ENCODE assay signal across 17 mouse cellular contexts in genomic region chr12:37110977-37111376, GRCm38 (mm10). TPM values are rescaled to one million over a fixed set of nuclear protein-coding genes. Genes with fewer than 3 reads are reported as not detected.
DNase-seq lines count a peak whose midpoint lies in the region; ATAC-seq lines count a peak whose summit lies in the region.
"Had no signal": no experiment of that assay in that cellular context is flagged by ENCODE, and none has a peak within 500 bp of the region (broad histone marks: within the 10 kb centered on the region; RNA-seq: fewer than 3 reads in every experiment).

No protein-coding gene starts in this region.

- H3K36me3 ChIP-seq in heart, embryonic 16.5 days (ENCODE audit: control insufficient read depth, insufficient read depth): no peaks in the 10 kb centered on the region
- no peaks in the 10 kb centered on the region for H3K36me3 ChIP-seq in heart, embryonic 10.5 days
- H3K36me3 ChIP-seq in lung, embryonic 15.5 days: no peaks in the 10 kb centered on the region
- H3K36me3 ChIP-seq in embryonic facial prominence, embryonic 15.5 days: no peaks in the 10 kb centered on the region
- no peaks in the 10 kb centered on the region for H3K36me3 ChIP-seq in stomach, embryonic 15.5 days

- no peak overlapping the region for H3K27ac ChIP-seq in heart, embryonic 16.5 days (ENCODE audit: low read length)
- no peak overlapping the region for H3K27ac ChIP-seq in heart, embryonic 10.5 days
- peak overlapping the region; percentile 47 for H3K27ac ChIP-seq in lung, embryonic 15.5 days
- no peak overlapping the region for H3K27ac ChIP-seq in embryonic facial prominence, embryonic 15.5 days (replicated peaks)
- H3K27ac ChIP-seq in stomach, embryonic 15.5 days: no peak overlapping the region
- H3K27ac ChIP-seq: hindbrain, embryonic 14.5 days had no signal

- H3K9ac ChIP-seq in heart, embryonic 16.5 days (ENCODE audit: low read length): no peak overlapping the region
- H3K9ac ChIP-seq in lung, embryonic 15.5 days: peak overlapping the region; percentile 28
- no peak overlapping the region for H3K9ac ChIP-seq in embryonic facial prominence, embryonic 15.5 days
- no peak overlapping the region for H3K9ac ChIP-seq in stomach, embryonic 15.5 days
- H3K9ac ChIP-seq: hindbrain, embryonic 14.5 days had no signal

- peaks cover 27% of the 10 kb centered on the region for H3K27me3 ChIP-seq in heart, embryonic 16.5 days (ENCODE audit: control insufficient read depth, insufficient read depth, low read length)
- H3K27me3 ChIP-seq in heart, embryonic 10.5 days (ENCODE audit: insufficient read depth, poor library complexity, severe bottlenecking): peaks cover 42% of the 10 kb centered on the region
- peaks cover 8% of the 10 kb centered on the region; the same call in 1 of the 2 replicates for H3K27me3 ChIP-seq in lung, embryonic 15.5 days
- peaks cover 28% of the 10 kb centered on the region for H3K27me3 ChIP-seq in embryonic facial prominence, embryonic 15.5 days
- peaks cover 10% of the 10 kb centered on the region; the same call in 1 of the 2 replicates for H3K27me3 ChIP-seq in stomach, embryonic 15.5 days (replicated peaks)

- 48% methylated on average over 9 of the region's 9 CpGs for whole genome bisulfite sequencing in heart, embryonic 16.5 days
- WGBS in heart, embryonic 10.5 days: 55% methylated on average over 9 of the region's 9 CpGs
- 19% methylated on average over 9 of the region's 9 CpGs for WGBS in lung, embryonic 15.5 days
- 52% methylated on average over 9 of the region's 9 CpGs for WGBS in embryonic facial prominence, embryonic 15.5 days
- 51% methylated on average over 9 of the region's 9 CpGs for WGBS in stomach, embryonic 15.5 days

- H3K9me3 ChIP-seq in heart, embryonic 16.5 days (replicated peaks; ENCODE audit: control insufficient read depth, low read length): no peaks in the 10 kb centered on the region
- H3K9me3 ChIP-seq in heart, embryonic 10.5 days: no peaks in the 10 kb centered on the region
- no peaks in the 10 kb centered on the region for H3K9me3 ChIP-seq in lung, embryonic 15.5 days
- H3K9me3 ChIP-seq in embryonic facial prominence, embryonic 15.5 days (replicated peaks): no peaks in the 10 kb centered on the region
- H3K9me3 ChIP-seq in stomach, embryonic 15.5 days: no peaks in the 10 kb centered on the region

- no peak overlapping the region for H3K4me2 ChIP-seq in heart, embryonic 16.5 days (ENCODE audit: low read depth, low read length)
- H3K4me2 ChIP-seq in lung, embryonic 15.5 days: peak overlapping the region; percentile 42
- H3K4me2 ChIP-seq in embryonic facial prominence, embryonic 15.5 days (replicated peaks): no peak overlapping the region
- H3K4me2 ChIP-seq in stomach, embryonic 15.5 days: peak overlapping the region; percentile 24
- H3K4me2 ChIP-seq: hindbrain, embryonic 14.5 days; liver, embryonic 11.5 days had no signal

- DNase-seq in heart, embryonic 10.5 days (ENCODE audit: low spot score): no peak
- DNase-seq in lung, adult 18-20 months: no peak
- no peak for DNase-seq in layer of hippocampus, postnatal 36 days
- DNase-seq: cerebellum, adult 18-20 months; kidney, postnatal 14 days; right cerebral cortex, postnatal 25 days had no signal

- no peak for ATAC-seq in heart, embryonic 16.5 days (replicated peaks; ENCODE audit: extremely low read depth, insufficient read depth, low FRiP score)
- no peak for ATAC-seq in lung, embryonic 15.5 days (ENCODE audit: borderline replicate concordance, extremely low read depth, low FRiP score, low TSS enrichment)
- no peak for ATAC-seq in embryonic facial prominence, embryonic 15.5 days (ENCODE audit: insufficient number of reproducible peaks, low FRiP score, low TSS enrichment, low read depth)
- ATAC-seq in stomach, embryonic 15.5 days (ENCODE audit: insufficient read depth, low FRiP score, low read depth): no peak
- ATAC-seq: activated CD4-positive, CD25-positive, alpha-beta regulatory T cell, adult 4 months; CD4-positive, CD25-positive, alpha-beta regulatory T cell, adult 4 months had no signal

- H3K4me1 ChIP-seq in heart, embryonic 16.5 days (ENCODE audit: control insufficient read depth, insufficient read depth, low read length): peaks cover 4% of the 10 kb centered on the region; the same call in 1 of the 2 replicates
- peaks cover 20% of the 10 kb centered on the region for H3K4me1 ChIP-seq in heart, embryonic 10.5 days
- no peaks in the 10 kb centered on the region for H3K4me1 ChIP-seq in lung, embryonic 15.5 days
- peaks cover 15% of the 10 kb centered on the region for H3K4me1 ChIP-seq in embryonic facial prominence, embryonic 15.5 days
- H3K4me1 ChIP-seq in stomach, embryonic 15.5 days: peaks cover 4% of the 10 kb centered on the region; the same call in 1 of the 2 replicates

- peak overlapping the region; percentile 25 for H3K4me3 ChIP-seq in heart, embryonic 16.5 days (ENCODE audit: low read length)
- no peak overlapping the region for H3K4me3 ChIP-seq in heart, embryonic 10.5 days
- H3K4me3 ChIP-seq in lung, embryonic 15.5 days: peak overlapping the region; percentile 39
- peak overlapping the region; percentile 23 for H3K4me3 ChIP-seq in embryonic facial prominence, embryonic 15.5 days (replicated peaks)
- H3K4me3 ChIP-seq in stomach, embryonic 15.5 days (replicated peaks): peak overlapping the region; percentile 22; the same call in 1 of the 2 replicates
- H3K4me3 ChIP-seq: megakaryocyte, embryonic 14.5 days had no signal

RNA-seq across cellular contexts. Expression of gene Meox2, which starts 2.6 kb away (rescaled TPM):
- polyA plus RNA-seq in heart, embryonic 16.5 days (2015; fragmentation: Nextera tagmentation; extraction: Ambion mirVana): 5.9 and 7.5 TPM in 2 replicates
- polyA plus RNA-seq in heart, embryonic 10.5 days (2016; fragmentation: Nextera tagmentation; extraction: Ambion mirVana): 0.06 and 0.72 TPM in 2 replicates
- 30.0 and 34.2 TPM in 2 replicates for polyA plus RNA-seq in lung, embryonic 15.5 days (2015; fragmentation: Nextera tagmentation; extraction: Ambion mirVana)
- 15.0 and 19.2 TPM in 2 replicates for polyA plus RNA-seq in embryonic facial prominence, embryonic 15.5 days (2015; fragmentation: Nextera tagmentation; extraction: Ambion mirVana)
- 4.5 and 5.4 TPM in 2 replicates for polyA plus RNA-seq in stomach, embryonic 15.5 days (2015; fragmentation: Nextera tagmentation; extraction: Ambion mirVana)
- not detected for total RNA-seq in layer of hippocampus, postnatal 36 days (2021)
- total RNA-seq: layer of hippocampus, postnatal 14 days; monocyte, adult 5-6 weeks had no signal
- polyA plus RNA-seq: activated CD4-positive, CD25-positive, alpha-beta regulatory T cell, adult 4 months; CD4-positive, CD25-positive, alpha-beta regulatory T cell, adult 4 months had no signal

Comparison
In these comparisons a context has a peak if more than half of its experiments do, and no peak if none do; other contexts are left out.
1. H3K4me2 ChIP-seq: peak in lung, embryonic 15.5 days (single experiment) and stomach, embryonic 15.5 days (single experiment); none in heart, embryonic 16.5 days (single experiment) and embryonic facial prominence, embryonic 15.5 days (single experiment).